Mouse (Mus musculus): ENCODE measurements around the gene Cped1.

DNA sequence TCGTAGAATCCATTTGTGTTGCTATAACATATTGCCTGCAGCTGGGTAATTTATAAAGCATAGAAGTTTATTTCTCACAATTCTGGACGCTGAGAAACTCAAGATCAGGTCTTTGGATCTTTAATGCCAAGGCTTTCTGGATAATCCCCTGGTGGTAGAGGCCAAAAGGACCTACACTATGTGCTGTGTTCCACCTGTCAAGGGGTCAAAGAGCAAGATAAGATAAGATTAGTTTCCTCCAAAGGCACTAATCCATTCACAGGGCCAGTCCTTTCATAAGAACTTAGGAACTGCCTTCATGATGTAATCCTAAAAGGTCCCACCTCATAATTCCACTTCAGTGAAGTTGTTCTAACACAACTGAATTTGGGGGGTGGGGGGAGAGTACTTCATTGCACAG lies 162.8 kb downstream of the Cped1 start:
- TF ChIP-seq POLR2A (IDR thresholded peaks at IDR 0.05; ENCODE audit: control insufficient read depth in 1 of 2, insufficient read depth in 1 of 2, low read depth in 1 of 2, low read length in 2 of 2, poor library complexity in 1 of 2) = no peak
- no peak for TF ChIP-seq CTCF (IDR thresholded peaks at IDR 0.05 in 2 of 3, conservative IDR thresholded peaks at IDR 0.05 in 1 of 3; ENCODE audit: control insufficient read depth in 1 of 3, insufficient read depth in 1 of 3, low read depth in 2 of 3, low read length in 3 of 3, poor library complexity in 1 of 3, severe bottlenecking in 1 of 3)
- TF ChIP-seq RCOR1 (IDR thresholded peaks at IDR 0.05; ENCODE audit: low read depth, low read length) = no peak
- no peak for TF ChIP-seq TCF12 (IDR thresholded peaks at IDR 0.05; ENCODE audit: low read depth, low read length)
- TF ChIP-seq CHD1 (IDR thresholded peaks at IDR 0.05; ENCODE audit: low read depth, low read length) = no peak
- TF ChIP-seq CHD2 (IDR thresholded peaks at IDR 0.05; ENCODE audit: low read length) = no peak
